Mouse (Mus musculus): ENCODE results near the gene Scd4. TPM values are rescaled to one million over a fixed set of nuclear protein-coding genes. Genes with fewer than 3 reads are reported as not detected.
A peak's percentile ranks its signal among the peaks of the same experiment; 100 is the strongest.
"Not testable (repeated sequence)": the region's sequence is repeated elsewhere in the genome, so short reads cannot be mapped to it uniquely, and the experiment has no call there.

Gene Scd4
- polyA plus RNA-seq, 1 experiment from 2014 or later = 0.04 TPM

- no peak overlapping the region for H3K9ac ChIP-seq
- H3K4me1 ChIP-seq = 0 out of 2 replicates have a peak, but pooled peaks cover 3% of the 10 kb centered on the region
- no peak overlapping the region for H3K27ac ChIP-seq
- H3K9me3 ChIP-seq (replicated peaks) = 0 out of 2 replicates have a peak, but pooled peaks cover 5% of the 10 kb centered on the region
- 60% methylated on average over 2 of the region's 2 CpGs for WGBS (ENCODE audit: insufficient replicate concordance)
- H3K36me3 ChIP-seq = no peaks in the 10 kb centered on the region
- ATAC-seq = no peak
- no peaks in the 10 kb centered on the region for H3K27me3 ChIP-seq (replicated peaks)
- no peak overlapping the region for H3K4me3 ChIP-seq
- H3K4me2 ChIP-seq = no peak overlapping the region
Observed at GRCm38 (mm10) chr19:44321631-44322030, 11.3 kb upstream of the Scd4 start.

GRCm38 (mm10) chr19:44329566-44329965 lies 3.3 kb upstream of the Scd4 start:
- Histone ChIP-seq H3K4me3 (no peak overlapping the region), H3K4me2 (no peak overlapping the region), H3K4me1 (no peaks in the 10 kb centered on the region), H3K9ac (no peak overlapping the region), H3K27ac (no peak overlapping the region), H3K27me3 (replicated peaks) (no peaks in the 10 kb centered on the region; the same call in 1 of the 2 replicates), H3K9me3 (replicated peaks) (no peaks in the 10 kb centered on the region), H3K36me3 (no peaks in the 10 kb centered on the region)
- 73% methylated on average over 2 of the region's 2 CpGs for WGBS (ENCODE audit: insufficient replicate concordance)
- ATAC-seq = no peak

GRCm38 (mm10) chr19:44331128-44331527 lies 1.8 kb upstream of the Scd4 start:
- not testable (repeated sequence) for H3K36me3 ChIP-seq; H3K27me3 ChIP-seq (replicated peaks); H3K4me2 ChIP-seq; H3K9ac ChIP-seq; H3K4me3 ChIP-seq; H3K27ac ChIP-seq; H3K4me1 ChIP-seq; H3K9me3 ChIP-seq (replicated peaks); ATAC-seq
- WGBS (ENCODE audit: insufficient replicate concordance) = 68% methylated on average over 1 of the region's 1 CpGs

- H3K4me3 ChIP-seq = no peak overlapping the region
- no peaks in the 10 kb centered on the region for H3K4me1 ChIP-seq
- no peak overlapping the region for H3K4me2 ChIP-seq
- H3K36me3 ChIP-seq = no peaks in the 10 kb centered on the region
- H3K9ac ChIP-seq = no peak overlapping the region
- 48% methylated on average over 5 of the region's 5 CpGs for WGBS (ENCODE audit: insufficient replicate concordance)
- no peak overlapping the region for H3K27ac ChIP-seq
- ATAC-seq = no peak
- H3K9me3 ChIP-seq (replicated peaks) = no peaks in the 10 kb centered on the region
- peaks cover 6% of the 10 kb centered on the region; the same call in 1 of the 2 replicates for H3K27me3 ChIP-seq (replicated peaks)
Observed at GRCm38 (mm10) chr19:44331911-44332310, 981 bp upstream of the Scd4 start.

- H3K4me1 ChIP-seq = no peaks in the 10 kb centered on the region
- peaks cover 6% of the 10 kb centered on the region; the same call in 1 of the 2 replicates for H3K27me3 ChIP-seq (replicated peaks)
- H3K4me3 ChIP-seq = no peak overlapping the region
- H3K9ac ChIP-seq = no peak overlapping the region
- WGBS (ENCODE audit: insufficient replicate concordance) = 56% methylated on average over 8 of the region's 8 CpGs
- H3K27ac ChIP-seq = no peak overlapping the region
- no peaks in the 10 kb centered on the region for H3K36me3 ChIP-seq
- H3K9me3 ChIP-seq (replicated peaks) = no peaks in the 10 kb centered on the region
- no peak for ATAC-seq
- H3K4me2 ChIP-seq = no peak overlapping the region
Observed at GRCm38 (mm10) chr19:44332326-44332725, 566 bp upstream of the Scd4 start.

- H3K4me1 ChIP-seq = no peaks in the 10 kb centered on the region
- H3K9me3 ChIP-seq (replicated peaks) = no peaks in the 10 kb centered on the region
- ATAC-seq = no peak
- no peak overlapping the region for H3K4me2 ChIP-seq
- no peaks in the 10 kb centered on the region for H3K36me3 ChIP-seq
- WGBS (ENCODE audit: insufficient replicate concordance) = 74% methylated on average over 9 of the region's 9 CpGs
- H3K27ac ChIP-seq = no peak overlapping the region
- H3K4me3 ChIP-seq = no peak overlapping the region
- no peak overlapping the region for H3K9ac ChIP-seq
- peaks cover 6% of the 10 kb centered on the region; the same call in 1 of the 2 replicates for H3K27me3 ChIP-seq (replicated peaks)
Observed at GRCm38 (mm10) chr19:44333991-44334390, 1.1 kb downstream of the Scd4 start.

- no peak for ATAC-seq
- Histone ChIP-seq H3K27ac (no peak overlapping the region), H3K9ac (no peak overlapping the region), H3K4me3 (no peak overlapping the region), H3K36me3 (no peaks in the 10 kb centered on the region), H3K4me2 (no peak overlapping the region), H3K4me1 (no peaks in the 10 kb centered on the region), H3K9me3 (replicated peaks) (no peaks in the 10 kb centered on the region), H3K27me3 (replicated peaks) (peaks cover 6% of the 10 kb centered on the region; the same call in 1 of the 2 replicates)
- 59% methylated on average over 6 of the region's 6 CpGs for WGBS (ENCODE audit: insufficient replicate concordance)
Observed at GRCm38 (mm10) chr19:44335876-44336662, 3.2 kb downstream of the Scd4 start.

GRCm38 (mm10) chr19:44349689-44350088 lies 16.8 kb downstream of the Scd4 start:
- no peak overlapping the region for H3K27ac ChIP-seq
- no peaks in the 10 kb centered on the region for H3K4me1 ChIP-seq
- H3K4me2 ChIP-seq = no peak overlapping the region
- H3K27me3 ChIP-seq (replicated peaks) = no peaks in the 10 kb centered on the region; the same call in 1 of the 2 replicates
- H3K4me3 ChIP-seq = no peak overlapping the region
- no peak overlapping the region for H3K9ac ChIP-seq
- WGBS (ENCODE audit: insufficient replicate concordance) = 67% methylated on average over 8 of the region's 8 CpGs
- no peaks in the 10 kb centered on the region for H3K36me3 ChIP-seq
- ATAC-seq = no peak
- H3K9me3 ChIP-seq (replicated peaks) = no peaks in the 10 kb centered on the region

- H3K4me1 ChIP-seq = no peaks in the 10 kb centered on the region
- no peaks in the 10 kb centered on the region for H3K9me3 ChIP-seq (replicated peaks)
- no peak overlapping the region for H3K9ac ChIP-seq
- no peak for ATAC-seq
- H3K4me2 ChIP-seq = no peak overlapping the region
- no peaks in the 10 kb centered on the region for H3K36me3 ChIP-seq
- 69% methylated on average over 7 of the region's 7 CpGs for WGBS (ENCODE audit: insufficient replicate concordance)
- no peak overlapping the region for H3K27ac ChIP-seq
- H3K4me3 ChIP-seq = no peak overlapping the region
- H3K27me3 ChIP-seq (replicated peaks) = no peaks in the 10 kb centered on the region; the same call in 1 of the 2 replicates
Observed at GRCm38 (mm10) chr19:44351756-44352155, 18.9 kb downstream of the Scd4 start.

GRCm38 (mm10) chr19:44358700-44359099 lies 25.8 kb downstream of the Scd4 start:
- H3K36me3 ChIP-seq = no peaks in the 10 kb centered on the region
- ATAC-seq = no peak
- peaks cover 6% of the 10 kb centered on the region; the same call in 1 of the 2 replicates for H3K4me1 ChIP-seq
- no peak overlapping the region for H3K27ac ChIP-seq
- peaks cover 4% of the 10 kb centered on the region for H3K27me3 ChIP-seq (replicated peaks)
- WGBS (ENCODE audit: insufficient replicate concordance) = 66% methylated on average over 8 of the region's 8 CpGs
- H3K9ac ChIP-seq = no peak overlapping the region
- H3K4me3 ChIP-seq = no peak overlapping the region
- no peak overlapping the region for H3K4me2 ChIP-seq
- no peaks in the 10 kb centered on the region for H3K9me3 ChIP-seq (replicated peaks)

GRCm38 (mm10) chr19:44363529-44363928 lies 30.6 kb downstream of the Scd4 start:
- Histone ChIP-seq H3K9ac (no peak overlapping the region), H3K27ac (no peak overlapping the region), H3K4me3 (no peak overlapping the region), H3K4me2 (no peak overlapping the region), H3K9me3 (replicated peaks) (no peaks in the 10 kb centered on the region), H3K27me3 (replicated peaks) (no peaks in the 10 kb centered on the region; the same call in 1 of the 2 replicates), H3K36me3 (no peaks in the 10 kb centered on the region), H3K4me1 (peaks cover 16% of the 10 kb centered on the region; the same call in 1 of the 2 replicates)
- 0 out of 2 replicates have a peak, but pooled peaks have one; percentile 49 for ATAC-seq
- 13% methylated on average over 13 of the region's 13 CpGs for WGBS (ENCODE audit: insufficient replicate concordance)

GRCm38 (mm10) chr19:44364029-44364428 lies 31.1 kb downstream of the Scd4 start:
- H3K4me3 ChIP-seq = no peak overlapping the region
- no peaks in the 10 kb centered on the region for H3K36me3 ChIP-seq
- no peaks in the 10 kb centered on the region for H3K9me3 ChIP-seq (replicated peaks)
- no peaks in the 10 kb centered on the region; the same call in 1 of the 2 replicates for H3K27me3 ChIP-seq (replicated peaks)
- no peak overlapping the region for H3K9ac ChIP-seq
- 75% methylated on average over 8 of the region's 8 CpGs for WGBS (ENCODE audit: insufficient replicate concordance)
- ATAC-seq = no peak
- no peak overlapping the region for H3K27ac ChIP-seq
- H3K4me1 ChIP-seq = peaks cover 16% of the 10 kb centered on the region; the same call in 1 of the 2 replicates
- H3K4me2 ChIP-seq = no peak overlapping the region

All from liver, embryonic 12.5 days (tissue).